Mouse (Mus musculus): Measurements from ENCODE around the gene Aqp3. TPM values are rescaled to one million over a fixed set of nuclear protein-coding genes. Genes with fewer than 3 reads are reported as not detected.

Aqp3 gene
- polyA plus RNA-seq, 1 experiment, result 15.7 TPM

- peak within 1 kb of the TSS; percentile 74 for H3K4me3 ChIP-seq (ENCODE audit: low read depth, low read length)
- peaks cover 4% of the 10 kb centered on the region for H3K36me3 ChIP-seq (ENCODE audit: control insufficient read depth, insufficient read depth, low read length, poor library complexity, severe bottlenecking)
- no peaks in the 10 kb centered on the region for H3K4me1 ChIP-seq (ENCODE audit: control insufficient read depth, insufficient read depth, low read length)
- H3K9me3 ChIP-seq (replicated peaks; ENCODE audit: control insufficient read depth, insufficient read depth, low read length, poor library complexity, severe bottlenecking), result no peaks in the 10 kb centered on the region
- TF ChIP-seq EP300 (IDR thresholded peaks at IDR 0.05; ENCODE audit: insufficient read depth, low read depth, low read length) (no peak), POLR2A (IDR thresholded peaks at IDR 0.05; ENCODE audit: insufficient read depth, low read length) (no peak), CTCF (IDR thresholded peaks at IDR 0.05; ENCODE audit: low read depth, low read length) (no peak)
- H3K9ac ChIP-seq (ENCODE audit: low read depth, poor library complexity, severe bottlenecking), result peak within 1 kb of the TSS; percentile 100
- peak within 1 kb of the TSS; percentile 68 for H3K27ac ChIP-seq (ENCODE audit: insufficient read depth, low read length)
- H3K27me3 ChIP-seq (ENCODE audit: control insufficient read depth, insufficient read depth, low read length, poor library complexity, severe bottlenecking), result no peaks in the 10 kb centered on the region
These were observed 37.9 kb upstream of the Aqp3 start, which contains the start of gene Ube2r2 for GRCm38 (mm10) chr4:41135711-41136453. TSS of gene Ube2r2 (plus strand) at chr4:41135743.

DNA sequence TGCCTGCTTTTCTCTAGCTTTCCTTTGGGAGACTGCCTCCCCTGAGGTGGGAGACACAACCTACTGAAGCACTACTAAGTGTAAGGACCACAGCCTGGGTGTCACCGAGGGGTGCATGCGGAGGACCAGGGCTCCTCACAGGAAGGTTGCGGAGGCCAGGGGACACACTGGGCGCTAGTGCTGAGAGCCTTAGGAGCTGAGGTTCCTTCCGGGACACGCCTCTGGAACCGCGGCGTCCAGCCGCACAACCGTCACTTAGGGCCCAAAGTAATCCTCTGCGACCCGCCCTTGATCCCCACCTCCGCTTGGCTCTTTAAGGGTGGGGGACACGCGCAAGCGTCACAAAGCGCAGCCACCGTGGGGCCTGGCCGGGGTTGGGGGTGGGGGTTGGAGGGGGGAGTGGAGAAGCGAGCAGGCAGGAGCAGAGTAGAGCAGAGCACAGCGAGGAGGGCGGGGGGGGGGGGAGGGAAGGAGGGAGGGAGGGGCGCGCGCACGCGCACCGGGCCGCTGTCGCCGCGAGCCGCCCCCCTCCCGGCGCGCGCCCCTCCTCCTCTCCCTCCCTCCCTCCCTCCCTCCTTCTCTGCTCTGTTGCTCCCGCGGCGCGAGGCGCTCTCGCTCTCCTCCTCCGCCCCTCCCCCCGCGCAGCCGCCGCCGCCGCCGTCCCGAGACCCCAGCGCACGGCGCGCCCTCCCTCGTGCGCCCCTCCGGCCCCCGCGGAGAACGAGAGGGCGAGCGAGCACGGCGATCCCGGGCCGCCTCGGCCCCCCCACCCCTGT, 37.1 kb upstream of the Aqp3 start:
- H3K9ac ChIP-seq (ENCODE audit: low read depth, poor library complexity, severe bottlenecking), result peak overlapping the region; percentile 100
- H3K27ac ChIP-seq (ENCODE audit: insufficient read depth, low read length), result peak overlapping the region; percentile 65
- H3K36me3 ChIP-seq (ENCODE audit: control insufficient read depth, insufficient read depth, low read length, poor library complexity, severe bottlenecking), result no peaks in the 10 kb centered on the region
- peak overlapping the region; percentile 74 for H3K4me3 ChIP-seq (ENCODE audit: low read depth, low read length)
- H3K4me1 ChIP-seq (ENCODE audit: control insufficient read depth, insufficient read depth, low read length), result no peaks in the 10 kb centered on the region
- no peaks in the 10 kb centered on the region for H3K9me3 ChIP-seq (replicated peaks; ENCODE audit: control insufficient read depth, insufficient read depth, low read length, poor library complexity, severe bottlenecking)
- no peak for TF ChIP-seq CTCF (IDR thresholded peaks at IDR 0.05; ENCODE audit: low read depth, low read length)
- TF ChIP-seq EP300 (IDR thresholded peaks at IDR 0.05; ENCODE audit: insufficient read depth, low read depth, low read length), result no peak
- TF ChIP-seq POLR2A (IDR thresholded peaks at IDR 0.05; ENCODE audit: insufficient read depth, low read length), result no peak
- no peaks in the 10 kb centered on the region for H3K27me3 ChIP-seq (ENCODE audit: control insufficient read depth, insufficient read depth, low read length, poor library complexity, severe bottlenecking)

- no peak overlapping the region for H3K9ac ChIP-seq (ENCODE audit: low read depth, poor library complexity, severe bottlenecking)
- TF ChIP-seq EP300 (IDR thresholded peaks at IDR 0.05; ENCODE audit: insufficient read depth, low read depth, low read length), result no peak
- TF ChIP-seq POLR2A (IDR thresholded peaks at IDR 0.05; ENCODE audit: insufficient read depth, low read length), result no peak
- no peak for TF ChIP-seq CTCF (IDR thresholded peaks at IDR 0.05; ENCODE audit: low read depth, low read length)
- H3K27ac ChIP-seq (ENCODE audit: insufficient read depth, low read length), result no peak overlapping the region
- no peaks in the 10 kb centered on the region for H3K27me3 ChIP-seq (ENCODE audit: control insufficient read depth, insufficient read depth, low read length, poor library complexity, severe bottlenecking)
- no peaks in the 10 kb centered on the region for H3K4me1 ChIP-seq (ENCODE audit: control insufficient read depth, insufficient read depth, low read length)
- no peaks in the 10 kb centered on the region for H3K9me3 ChIP-seq (replicated peaks; ENCODE audit: control insufficient read depth, insufficient read depth, low read length, poor library complexity, severe bottlenecking)
- no peak overlapping the region for H3K4me3 ChIP-seq (ENCODE audit: low read depth, low read length)
- H3K36me3 ChIP-seq (ENCODE audit: control insufficient read depth, insufficient read depth, low read length, poor library complexity, severe bottlenecking), result no peaks in the 10 kb centered on the region
These were observed 35.7 kb upstream of the Aqp3 start for GRCm38 (mm10) chr4:41133529-41134291.

DNA sequence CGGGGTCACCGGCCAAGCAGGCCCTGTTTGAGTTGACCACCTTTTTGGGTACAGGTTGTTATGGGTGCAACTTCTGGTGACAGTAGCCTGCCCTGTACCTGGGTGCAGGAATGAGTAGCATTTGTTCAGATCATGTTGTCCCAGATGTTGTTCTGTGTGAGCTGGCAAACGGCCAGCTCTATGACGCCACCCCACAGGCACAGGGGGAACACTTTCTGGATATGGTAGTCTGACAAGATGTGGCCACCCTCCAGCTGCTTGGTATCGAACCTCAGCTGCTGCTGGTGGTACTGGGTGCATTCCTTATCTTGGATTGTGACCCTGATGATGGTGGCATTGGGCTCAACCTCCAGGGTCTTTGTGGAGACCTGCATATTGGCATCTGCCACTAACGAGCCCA, 34.5 kb upstream of the Aqp3 start:
- no peaks in the 10 kb centered on the region for H3K36me3 ChIP-seq (ENCODE audit: control insufficient read depth, insufficient read depth, low read length, poor library complexity, severe bottlenecking)
- no peak overlapping the region for H3K4me3 ChIP-seq (ENCODE audit: low read depth, low read length)
- H3K27me3 ChIP-seq (ENCODE audit: control insufficient read depth, insufficient read depth, low read length, poor library complexity, severe bottlenecking), result no peaks in the 10 kb centered on the region
- H3K9me3 ChIP-seq (replicated peaks; ENCODE audit: control insufficient read depth, insufficient read depth, low read length, poor library complexity, severe bottlenecking), result no peaks in the 10 kb centered on the region
- no peak overlapping the region for H3K27ac ChIP-seq (ENCODE audit: insufficient read depth, low read length)
- TF ChIP-seq POLR2A (IDR thresholded peaks at IDR 0.05; ENCODE audit: insufficient read depth, low read length) (no peak), CTCF (IDR thresholded peaks at IDR 0.05; ENCODE audit: low read depth, low read length) (no peak), EP300 (IDR thresholded peaks at IDR 0.05; ENCODE audit: insufficient read depth, low read depth, low read length) (no peak)
- H3K4me1 ChIP-seq (ENCODE audit: control insufficient read depth, insufficient read depth, low read length), result no peaks in the 10 kb centered on the region
- no peak overlapping the region for H3K9ac ChIP-seq (ENCODE audit: low read depth, poor library complexity, severe bottlenecking)

DNA sequence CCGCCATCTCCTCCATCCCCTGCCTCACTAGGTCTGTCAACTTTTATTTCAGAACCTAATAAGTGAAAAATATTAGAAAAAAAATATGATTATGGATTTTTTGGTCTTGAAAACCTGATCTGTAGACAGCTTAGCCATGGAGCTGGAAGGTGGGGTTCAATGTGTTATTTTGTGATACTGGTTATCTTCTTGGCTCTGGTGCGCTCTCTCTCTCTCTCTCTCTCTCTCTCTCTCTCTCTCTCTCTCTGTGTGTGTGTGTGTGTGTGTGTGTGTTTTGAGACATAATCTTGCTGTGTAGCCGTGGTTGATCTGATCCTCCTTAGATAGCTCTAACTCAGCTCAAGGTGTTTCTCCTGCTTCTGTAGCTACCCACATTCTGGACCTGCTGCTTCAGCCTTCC, 31.9 kb upstream of the Aqp3 start:
- Histone ChIP-seq H3K27ac (ENCODE audit: insufficient read depth, low read length) (no peak overlapping the region), H3K9ac (ENCODE audit: low read depth, poor library complexity, severe bottlenecking) (no peak overlapping the region), H3K27me3 (ENCODE audit: control insufficient read depth, insufficient read depth, low read length, poor library complexity, severe bottlenecking) (no peaks in the 10 kb centered on the region), H3K9me3 (replicated peaks; ENCODE audit: control insufficient read depth, insufficient read depth, low read length, poor library complexity, severe bottlenecking) (no peaks in the 10 kb centered on the region), H3K4me3 (ENCODE audit: low read depth, low read length) (no peak overlapping the region), H3K36me3 (ENCODE audit: control insufficient read depth, insufficient read depth, low read length, poor library complexity, severe bottlenecking) (no peaks in the 10 kb centered on the region), H3K4me1 (ENCODE audit: control insufficient read depth, insufficient read depth, low read length) (no peaks in the 10 kb centered on the region)
- TF ChIP-seq POLR2A (IDR thresholded peaks at IDR 0.05; ENCODE audit: insufficient read depth, low read length), result no peak
- TF ChIP-seq CTCF (IDR thresholded peaks at IDR 0.05; ENCODE audit: low read depth, low read length), result no peak
- TF ChIP-seq EP300 (IDR thresholded peaks at IDR 0.05; ENCODE audit: insufficient read depth, low read depth, low read length), result no peak

Measured in ES-Bruce4 (cell line).